Mouse (Mus musculus): ENCODE measurements around the gene Rtn4ip1. TPM values are rescaled to one million over a fixed set of nuclear protein-coding genes. Genes with fewer than 3 reads are reported as not detected.

Gene Rtn4ip1
- total and polyA plus RNA-seq, 3 experiments: 11.6 to 23.5 TPM; not detected in 1

DNA sequence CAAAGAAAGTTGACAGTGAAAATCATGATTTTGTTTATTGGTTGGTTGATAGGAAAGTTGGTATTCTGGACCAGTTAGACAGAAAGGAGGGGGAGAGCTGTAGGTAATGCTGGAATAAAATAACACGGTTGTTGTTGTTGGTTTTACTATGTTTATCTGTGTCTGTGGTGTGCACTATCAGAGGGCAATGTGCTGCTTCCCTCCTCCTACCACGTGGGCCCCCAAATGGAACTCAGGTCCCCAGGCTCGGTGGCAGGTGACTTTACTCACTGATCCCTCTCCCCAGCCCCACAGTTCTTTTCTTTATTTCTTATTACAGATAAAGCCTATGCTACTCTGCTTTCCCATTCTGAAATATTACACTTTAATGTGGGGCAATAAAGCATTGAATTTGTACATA lies 10.6 kb downstream of the Rtn4ip1 start:
- no peaks in the 10 kb centered on the region for H3K79me2 ChIP-seq (ENCODE audit: control insufficient read depth, insufficient read depth, low read length, poor library complexity)
- TF ChIP-seq SIN3A (IDR thresholded peaks at IDR 0.05; ENCODE audit: low read length) (0 out of 2 replicates have a peak, but pooled peaks have one; percentile 35), MYC (IDR thresholded peaks at IDR 0.05; ENCODE audit: low read depth, low read length) (peak; percentile 69), MXI1 (IDR thresholded peaks at IDR 0.05; ENCODE audit: low read depth, low read length) (peak; percentile 71), ZC3H11A (IDR thresholded peaks at IDR 0.05; ENCODE audit: low read depth, low read length) (no peak), CHD1 (IDR thresholded peaks at IDR 0.05; ENCODE audit: low read depth, low read length) (no peak), MAFK (IDR thresholded peaks at IDR 0.05; ENCODE audit: borderline replicate concordance, low read depth, low read length) (no peak), EP300 (IDR thresholded peaks at IDR 0.05; ENCODE audit: low read depth in 1 of 2, low read length in 2 of 2) (peak in 1 of 2 experiments; percentile 44; a peak in 1 of 4 replicates), USF1 (IDR thresholded peaks at IDR 0.05; ENCODE audit: low read depth, low read length) (peak; percentile 68), GATA1 (IDR thresholded peaks at IDR 0.05; ENCODE audit: low read depth, low read length) (peak; percentile 62), MAX (IDR thresholded peaks at IDR 0.05; ENCODE audit: low read length) (peak; percentile 76), E2F4 (IDR thresholded peaks at IDR 0.05; ENCODE audit: borderline replicate concordance, low read depth, low read length) (no peak)
- peaks cover 0 to 42% of the 10 kb centered on the region in 2 experiments; a peak in 2 of 4 replicates for H3K36me3 ChIP-seq (ENCODE audit: control insufficient read depth in 1 of 2, insufficient read depth in 2 of 2, low read length in 2 of 2)
- H3K9me3 ChIP-seq (replicated peaks; ENCODE audit: insufficient read depth, low read length): no peaks in the 10 kb centered on the region
- DNase-seq (ENCODE audit: low read depth, low spot score): peak; percentile 25
- peaks cover 19 to 30% of the 10 kb centered on the region in 2 experiments for H3K4me1 ChIP-seq (ENCODE audit: control insufficient read depth in 1 of 2, insufficient read depth in 2 of 2, low read length in 2 of 2)
- H3K9ac ChIP-seq (ENCODE audit: control insufficient read depth, low read depth, low read length, poor library complexity, severe bottlenecking): no peak overlapping the region
- H3K4me3 ChIP-seq (ENCODE audit: control insufficient read depth in 1 of 2, insufficient read depth in 1 of 2, low read depth in 2 of 2, low read length in 2 of 2): no peak overlapping the region
- H3K27ac ChIP-seq (ENCODE audit: control insufficient read depth, low read depth, low read length): no peak overlapping the region
- H3K27me3 ChIP-seq (ENCODE audit: control insufficient read depth in 1 of 2, insufficient read depth in 2 of 2, low read length in 2 of 2): no peaks in the 10 kb centered on the region

DNA sequence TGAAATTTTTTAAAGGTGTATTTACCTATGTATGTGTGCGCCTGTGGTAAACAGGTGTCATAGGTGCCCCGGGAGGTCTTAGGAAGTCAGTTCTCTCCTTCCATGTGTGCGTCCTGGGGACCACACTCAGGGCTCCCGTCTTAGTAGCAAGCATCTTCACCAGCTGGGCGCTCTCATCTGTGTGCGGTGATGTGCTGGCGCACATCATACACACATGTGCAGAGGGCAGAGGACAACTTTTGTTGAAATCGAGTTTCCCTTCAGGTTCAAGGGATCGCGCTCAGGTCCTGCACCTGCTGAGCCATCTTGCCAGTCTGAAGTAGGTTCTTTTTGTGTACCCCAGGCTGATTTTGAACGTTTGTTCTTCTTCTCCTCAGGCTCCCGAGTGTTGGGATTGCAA lies 14.6 kb downstream of the Rtn4ip1 start:
- Histone ChIP-seq H3K9me3 (replicated peaks; ENCODE audit: insufficient read depth, low read length) (no peaks in the 10 kb centered on the region), H3K36me3 (ENCODE audit: control insufficient read depth in 1 of 2, insufficient read depth in 2 of 2, low read length in 2 of 2) (peaks cover 0 to 28% of the 10 kb centered on the region in 2 experiments; a peak in 2 of 4 replicates), H3K9ac (ENCODE audit: control insufficient read depth, low read depth, low read length, poor library complexity, severe bottlenecking) (no peak overlapping the region), H3K4me3 (ENCODE audit: control insufficient read depth in 1 of 2, insufficient read depth in 1 of 2, low read depth in 2 of 2, low read length in 2 of 2) (no peak overlapping the region), H3K27ac (ENCODE audit: control insufficient read depth, low read depth, low read length) (no peak overlapping the region; the same call in 1 of the 2 replicates), H3K79me2 (ENCODE audit: control insufficient read depth, insufficient read depth, low read length, poor library complexity) (no peaks in the 10 kb centered on the region), H3K4me1 (ENCODE audit: control insufficient read depth in 1 of 2, insufficient read depth in 2 of 2, low read length in 2 of 2) (peaks cover 17 to 24% of the 10 kb centered on the region in 2 experiments), H3K27me3 (ENCODE audit: control insufficient read depth in 1 of 2, insufficient read depth in 2 of 2, low read length in 2 of 2) (no peaks in the 10 kb centered on the region)
- no peak for DNase-seq (ENCODE audit: low read depth, low spot score)
- TF ChIP-seq JUND (IDR thresholded peaks at IDR 0.05; ENCODE audit: low read depth, low read length) (no peak), MAFK (IDR thresholded peaks at IDR 0.05; ENCODE audit: borderline replicate concordance, low read depth, low read length) (no peak), MXI1 (IDR thresholded peaks at IDR 0.05; ENCODE audit: low read depth, low read length) (no peak), CHD2 (IDR thresholded peaks at IDR 0.05; ENCODE audit: low read length) (no peak), TBP (IDR thresholded peaks at IDR 0.05; ENCODE audit: low read depth, low read length) (no peak), MAZ (IDR thresholded peaks at IDR 0.05; ENCODE audit: low read depth, low read length) (no peak), TCF12 (IDR thresholded peaks at IDR 0.05; ENCODE audit: low read depth, low read length) (no peak), ZC3H11A (IDR thresholded peaks at IDR 0.05; ENCODE audit: low read depth, low read length) (no peak), EP300 (IDR thresholded peaks at IDR 0.05; ENCODE audit: low read depth in 1 of 2, low read length in 2 of 2) (no peak), NRF1 (IDR thresholded peaks at IDR 0.05; ENCODE audit: insufficient read depth, low read depth, low read length, poor library complexity, severe bottlenecking) (no peak), RCOR1 (IDR thresholded peaks at IDR 0.05; ENCODE audit: low read depth, low read length) (no peak), SIN3A (IDR thresholded peaks at IDR 0.05; ENCODE audit: low read length) (no peak)
